Mouse (Mus musculus) CH12.LX (cell line): ENCODE results near the gene Pxt1.

Experiments used
- CTCF ChIP-seq, 2 experiments: IDR thresholded peaks in 1 of 2; conservative IDR thresholded peaks in 1 of 2; 2 replicates each; pipeline ENCODE4 v1.5.1; 2011 to 2012; ENCODE audit warnings: low read depth in 2 of 2, low read length in 2 of 2, improper control_type of control experiment in 1 of 2, inconsistent platforms in 1 of 2, mild to moderate bottlenecking in 1 of 2, moderate library complexity in 1 of 2
- EP300 ChIP-seq: IDR thresholded peaks from 2 replicates; pipeline ENCODE4 v1.6.1; 2011; ENCODE audit warnings: low read length, improper control_type of control experiment
- KAT2A ChIP-seq: IDR thresholded peaks from 2 replicates; pipeline ENCODE4 v1.6.1; 2012; ENCODE audit warnings: low read length, improper control_type of control experiment, inconsistent platforms; ENCODE audit not compliant: insufficient replicate concordance
- RAD21 ChIP-seq: IDR thresholded peaks from 2 replicates; pipeline ENCODE4 v1.6.1; 2011; ENCODE audit warnings: low read depth, mild to moderate bottlenecking, low read length, improper control_type of control experiment, moderate library complexity
- ZC3H11A ChIP-seq: IDR thresholded peaks from 2 replicates; pipeline ENCODE4 v1.6.1; 2012; ENCODE audit warnings: low read depth, mild to moderate bottlenecking, inconsistent platforms, low read length, improper control_type of control experiment
- ZKSCAN1 ChIP-seq: IDR thresholded peaks from 2 replicates; pipeline ENCODE4 v1.6.1; 2012; ENCODE audit warnings: low read depth, inconsistent platforms, low read length, improper control_type of control experiment, borderline replicate concordance
- ZMIZ1 ChIP-seq: IDR thresholded peaks from 2 replicates; pipeline ENCODE4 v1.6.1; 2012; ENCODE audit warnings: low read depth, mild to moderate bottlenecking, inconsistent platforms, low read length, improper control_type of control experiment

DNA sequence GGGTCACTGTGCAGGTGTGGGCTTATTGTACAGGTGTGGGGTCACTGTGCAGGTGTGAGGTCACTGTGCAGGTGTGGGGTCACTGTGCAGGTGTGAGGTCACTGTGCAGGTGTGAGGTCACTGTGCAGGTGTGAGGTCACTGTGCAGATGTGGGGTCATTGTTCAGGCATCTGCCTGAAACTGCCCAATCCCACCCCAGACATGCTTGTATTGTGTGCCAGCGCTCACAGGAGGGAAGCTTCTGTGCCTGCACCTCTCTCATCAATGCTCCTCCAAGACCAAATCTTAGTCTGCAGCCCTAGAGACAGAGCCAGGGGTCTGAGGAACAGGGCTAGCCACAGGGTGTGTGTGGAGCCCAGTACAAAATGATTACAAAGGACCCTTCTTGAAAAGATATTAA lies 27.1 kb downstream of the Pxt1 start:
- TF ChIP-seq CTCF (conservative IDR thresholded peaks at IDR 0.05 in 1 of 2, IDR thresholded peaks at IDR 0.05 in 1 of 2; ENCODE audit: low read depth in 2 of 2, low read length in 2 of 2) (no peak), EP300 (no peak), ZMIZ1 (no peak), RAD21 (no peak), ZKSCAN1 (no peak), ZC3H11A (no peak), KAT2A (no peak)
